Mouse (Mus musculus) layer of hippocampus, postnatal 10 days (tissue): ENCODE measurements around the gene Ins1. TPM values are rescaled to one million over a fixed set of nuclear protein-coding genes. Genes with fewer than 3 reads are reported as not detected.

Source experiments
- DNase-seq, 2 experiments: peaks; one replicate each; pipeline ENCODE4 v3.0.0; 2021; ENCODE audit warnings: low spot score in 2 of 2
- long read RNA-seq: library from polyadenylated mRNA; stranded (forward); transcript quantifications from one replicate; pipeline ENCODE4 v2.0.0, GENCODE M21; 2023
- total RNA-seq, 2 experiments: library from RNA; stranded (reverse); gene quantifications; 2 replicates each; pipeline ENCODE4 v1.2.3; 2021

Gene Ins1
- total RNA-seq: not detected
- long read RNA-seq: 0 reads

DNA sequence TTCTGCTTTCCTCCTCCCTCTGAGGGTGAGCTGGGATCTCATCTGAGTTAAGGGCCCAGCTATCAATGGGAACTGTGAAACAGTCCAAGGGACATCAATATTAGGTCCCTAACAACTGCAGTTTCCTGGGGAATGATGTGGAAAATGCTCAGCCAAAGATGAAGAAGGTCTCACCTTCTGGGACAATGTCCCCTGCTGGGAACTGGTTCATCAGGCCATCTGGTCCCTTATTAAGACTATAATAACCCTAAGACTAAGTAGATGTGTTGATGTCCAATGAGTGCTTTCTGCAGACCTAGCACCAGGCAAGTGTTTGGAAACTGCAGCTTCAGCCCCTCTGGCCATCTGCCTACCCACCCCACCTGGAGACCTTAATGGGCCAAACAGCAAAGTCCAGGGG lies at the start of gene Ins1:
Ins1 (plus strand) TSS at position 301 of the 400 bp plus-strand sequence.
- DNase-seq: no peak
